Mouse (Mus musculus) adipocyte (in vitro differentiated cells): ENCODE data around the gene Wrap73.

Experiments
- DNase-seq: peaks from one replicate; pipeline ENCODE4 v3.0.0-alpha.2; 2016; ENCODE audit warnings: low spot score

The Wrap73 gene

DNA sequence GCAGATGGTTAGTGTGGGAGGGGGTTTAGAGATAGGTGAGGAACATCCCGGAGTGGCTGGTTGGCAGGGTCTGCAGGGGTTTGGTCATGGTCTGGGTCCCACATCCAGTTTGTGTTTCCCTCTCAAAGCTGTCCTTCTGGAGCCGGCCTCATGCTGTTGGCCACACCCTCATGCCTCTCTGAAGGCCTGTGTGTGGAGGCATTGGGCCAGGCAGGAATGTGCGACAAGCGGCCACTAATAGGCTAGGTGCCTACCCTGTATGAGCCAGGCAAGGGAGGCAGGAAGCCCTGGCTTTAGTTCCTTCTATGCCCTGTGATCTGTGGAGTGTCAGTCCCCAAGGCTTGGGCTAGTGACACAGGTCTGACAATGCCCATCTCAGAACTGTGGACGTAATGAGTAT, 42.8 kb downstream of the Wrap73 start:
- no peak for DNase-seq

GRCm38 (mm10) chr4:154186002-154186537, 43.9 kb downstream of the Wrap73 start:
- DNase-seq = no peak

GRCm38 (mm10) chr4:154188948-154189347, 46.8 kb downstream of the Wrap73 start:
- DNase-seq = no peak

GRCm38 (mm10) chr4:154197961-154198360, 55.8 kb downstream of the Wrap73 start:
- no peak for DNase-seq

GRCm38 (mm10) chr4:154198377-154198961, 56.3 kb downstream of the Wrap73 start:
- no peak for DNase-seq

DNA sequence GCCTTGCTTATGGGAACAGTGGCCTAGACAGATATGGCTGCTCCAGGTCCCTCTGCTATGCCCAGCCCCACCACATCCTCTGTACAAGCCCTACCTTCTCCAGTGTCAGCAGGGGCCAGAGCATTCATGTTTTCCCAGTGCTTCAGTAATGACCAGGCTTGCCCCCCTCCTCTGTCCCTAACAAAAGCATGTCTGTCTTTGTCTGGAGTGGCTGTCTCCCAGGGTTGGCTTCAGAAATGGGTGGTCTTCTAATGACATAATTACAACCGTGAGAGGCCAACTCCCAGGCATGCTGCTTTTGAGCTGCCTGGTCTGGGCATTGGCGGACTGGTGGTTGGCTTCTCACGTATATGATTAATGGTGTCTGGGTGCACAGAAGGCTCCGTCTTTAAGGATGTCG, 59.3 kb downstream of the Wrap73 start:
- DNase-seq = no peak

GRCm38 (mm10) chr4:154204532-154204931, 62.4 kb downstream of the Wrap73 start:
- DNase-seq = no peak

DNA sequence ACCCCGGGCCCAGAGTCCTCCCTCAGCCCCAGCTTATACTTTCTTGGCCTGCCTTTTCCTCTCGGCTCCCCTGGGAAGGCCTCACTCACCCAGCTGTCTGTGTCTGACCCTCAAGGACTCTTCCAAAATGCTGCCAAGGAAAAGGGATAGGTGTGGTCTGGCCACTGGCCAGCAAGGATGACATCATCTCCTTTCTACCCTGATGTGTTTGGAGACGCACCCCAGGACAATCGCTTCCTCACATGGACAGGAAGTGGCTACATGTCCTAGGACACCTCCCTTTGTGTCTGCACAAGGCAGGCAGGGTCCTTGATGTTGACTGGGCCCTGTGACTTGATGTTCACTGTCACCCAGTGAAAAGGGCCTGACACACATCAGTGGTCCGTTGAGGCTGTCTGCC, 63.2 kb downstream of the Wrap73 start:
- no peak for DNase-seq

- DNase-seq = peak; percentile 75
Observed at GRCm38 (mm10) chr4:154207261-154207660, 65.1 kb downstream of the Wrap73 start.

DNA sequence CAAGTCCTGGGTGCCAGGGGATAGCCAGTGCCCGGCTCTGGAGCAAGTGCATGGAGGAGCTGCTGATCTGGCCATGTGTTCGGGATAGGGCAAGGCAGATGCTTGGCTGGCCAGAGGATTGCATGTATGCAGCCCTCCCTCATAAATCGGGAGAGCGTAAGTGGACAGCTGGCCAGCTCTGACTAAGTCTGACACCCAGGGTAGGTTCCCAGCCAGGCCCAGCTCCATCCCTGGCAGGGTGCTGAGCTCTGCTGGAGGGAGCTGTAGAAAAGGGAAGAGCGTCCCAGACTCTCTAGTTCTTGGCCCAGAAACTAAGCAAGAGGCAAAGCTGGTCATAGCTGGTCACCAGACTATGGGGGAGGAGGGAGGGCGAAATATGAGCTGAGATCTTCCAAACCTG, 66.9 kb downstream of the Wrap73 start:
- peak; percentile 75 for DNase-seq

DNA sequence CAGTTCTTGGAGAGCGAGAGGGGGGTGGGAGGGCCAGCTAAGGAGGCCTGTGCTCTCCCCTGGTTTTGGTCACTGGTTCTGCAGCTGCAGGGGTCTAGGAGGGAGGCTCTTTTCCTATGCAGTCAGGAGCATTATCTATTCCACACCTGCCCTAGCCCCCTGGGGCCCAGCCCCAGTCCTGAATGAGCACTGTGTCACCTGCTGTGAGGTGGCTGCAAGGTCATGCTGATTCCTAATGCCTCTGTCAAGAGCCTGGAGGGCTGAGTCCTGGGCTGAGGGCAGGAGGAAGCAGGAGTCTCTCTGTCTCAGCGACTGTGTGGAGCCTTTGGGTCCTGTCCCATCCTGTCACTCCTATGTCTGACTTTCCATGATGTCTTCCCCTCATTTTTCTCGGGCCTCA, 67.7 kb downstream of the Wrap73 start:
- DNase-seq = no peak

DNA sequence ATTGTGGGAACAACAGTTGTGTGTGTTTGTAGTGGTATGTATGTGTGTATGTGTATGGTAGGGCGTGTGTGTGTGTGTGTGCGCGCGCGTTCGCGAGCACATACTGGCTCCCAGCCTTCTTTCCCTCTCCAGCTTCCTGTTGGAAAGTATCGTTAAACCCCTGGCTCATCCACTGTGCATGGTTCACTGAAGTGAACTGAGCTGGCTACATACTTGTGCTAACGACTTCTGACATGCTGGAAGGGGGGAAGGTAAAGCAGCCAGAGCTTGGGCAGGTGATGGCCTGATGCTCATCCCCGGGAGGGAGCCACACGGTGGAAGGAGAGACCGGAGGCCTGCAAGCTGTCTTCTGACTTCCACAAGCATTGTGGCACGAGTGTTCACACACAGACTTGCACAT, 69.3 kb downstream of the Wrap73 start:
- DNase-seq = no peak

- DNase-seq = peak; percentile 45
Observed at GRCm38 (mm10) chr4:154213586-154213985, 71.4 kb downstream of the Wrap73 start.

- no peak for DNase-seq
Observed at GRCm38 (mm10) chr4:154214075-154214474, 71.9 kb downstream of the Wrap73 start.
